Mouse (Mus musculus): ENCODE measurements around the gene Rfc1.

GRCm38 (mm10) chr5:65326212-65326611, 9.3 kb downstream of the Rfc1 start:
- TF ChIP-seq CTCF (IDR thresholded peaks at IDR 0.05; ENCODE audit: low read depth) (no peak), EP300 (IDR thresholded peaks at IDR 0.05; ENCODE audit: low read depth) (no peak)
